ENCODE assay signal across 9 mouse cellular contexts in the genomic region with DNA sequence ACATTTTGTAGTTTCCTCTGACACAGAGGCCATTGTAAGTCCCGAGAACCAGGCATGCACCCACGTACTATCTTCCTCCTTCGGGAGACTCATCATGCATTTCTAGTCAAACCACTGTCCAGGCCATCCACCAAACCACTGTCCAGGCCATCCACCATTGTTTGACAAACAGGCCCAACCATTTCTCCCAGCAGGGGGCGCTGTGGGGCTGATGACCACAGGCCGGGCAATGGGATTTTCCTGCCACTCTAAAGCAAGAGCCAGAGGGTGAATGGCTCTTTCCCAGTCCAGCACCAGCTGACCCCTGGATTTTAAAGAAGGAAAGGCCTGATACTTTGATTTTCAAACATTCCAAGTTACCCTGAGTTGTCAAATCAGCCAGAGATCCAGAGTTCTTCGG. TPM values are rescaled to one million over a fixed set of nuclear protein-coding genes. Genes with fewer than 3 reads are reported as not detected.
DNase-seq lines count a peak whose midpoint lies in the region; ATAC-seq and TF ChIP-seq lines count a peak whose summit lies in the region.
"Had no signal": no experiment of that assay in that cellular context is flagged by ENCODE, and none has a peak within 500 bp of the region (broad histone marks: within the 10 kb centered on the region; RNA-seq: fewer than 3 reads in every experiment).

No protein-coding gene starts in this region.

- no peak for TF ChIP-seq EP300 in ES-Bruce4 (IDR thresholded peaks at IDR 0.05; ENCODE audit: insufficient read depth, low read depth, low read length)

- no peaks in the 10 kb centered on the region for H3K4me1 ChIP-seq in hindbrain, embryonic 10.5 days (replicated peaks)
- H3K4me1 ChIP-seq in hindbrain, embryonic 12.5 days = peaks cover 5% of the 10 kb centered on the region
- no peaks in the 10 kb centered on the region for H3K4me1 ChIP-seq in ES-Bruce4 (ENCODE audit: control insufficient read depth, insufficient read depth, low read length)
- peaks cover 24% of the 10 kb centered on the region for H3K4me1 ChIP-seq in limb, embryonic 13.5 days
- H3K4me1 ChIP-seq: stomach, embryonic 15.5 days had no signal

- H3K4me2 ChIP-seq in hindbrain, embryonic 12.5 days (replicated peaks) = no peak overlapping the region
- H3K4me2 ChIP-seq in limb, embryonic 13.5 days (replicated peaks) = no peak overlapping the region
- H3K4me2 ChIP-seq: stomach, embryonic 15.5 days had no signal

- no peak overlapping the region for H3K27ac ChIP-seq in hindbrain, embryonic 10.5 days
- H3K27ac ChIP-seq in hindbrain, embryonic 12.5 days = no peak overlapping the region
- no peak overlapping the region for H3K27ac ChIP-seq in ES-Bruce4 (ENCODE audit: insufficient read depth, low read length)
- H3K27ac ChIP-seq in limb, embryonic 13.5 days = peak overlapping the region; percentile 39; the same call in 1 of the 2 replicates
- H3K27ac ChIP-seq: stomach, embryonic 15.5 days had no signal

- H3K9ac ChIP-seq in hindbrain, embryonic 12.5 days = no peak overlapping the region
- H3K9ac ChIP-seq in ES-Bruce4 (ENCODE audit: low read depth, poor library complexity, severe bottlenecking) = no peak overlapping the region
- H3K9ac ChIP-seq in limb, embryonic 13.5 days = no peak overlapping the region
- H3K9ac ChIP-seq: stomach, embryonic 15.5 days had no signal

- WGBS in hindbrain, embryonic 10.5 days = 71% methylated on average over 6 of the region's 6 CpGs
- WGBS in hindbrain, embryonic 12.5 days = 74% methylated on average over 6 of the region's 6 CpGs
- WGBS in limb, embryonic 13.5 days = 70% methylated on average over 6 of the region's 6 CpGs

- no peaks in the 10 kb centered on the region for H3K36me3 ChIP-seq in hindbrain, embryonic 10.5 days
- H3K36me3 ChIP-seq in hindbrain, embryonic 12.5 days = no peaks in the 10 kb centered on the region
- H3K36me3 ChIP-seq in ES-Bruce4 (ENCODE audit: control insufficient read depth, insufficient read depth, low read length, poor library complexity, severe bottlenecking) = no peaks in the 10 kb centered on the region
- H3K36me3 ChIP-seq in limb, embryonic 13.5 days = no peaks in the 10 kb centered on the region
- H3K36me3 ChIP-seq: stomach, embryonic 15.5 days had no signal

- no peak for ATAC-seq in hindbrain, embryonic 12.5 days (ENCODE audit: low FRiP score)
- ATAC-seq in cerebellum, adult (ENCODE audit: insufficient number of reproducible peaks, low FRiP score, low TSS enrichment) = 0 out of 2 replicates have a peak, but pooled peaks have one; percentile 3
- ATAC-seq in limb, embryonic 13.5 days (ENCODE audit: low FRiP score, low read depth) = no peak

- no peak overlapping the region for H3K4me3 ChIP-seq in hindbrain, embryonic 10.5 days
- no peak overlapping the region for H3K4me3 ChIP-seq in hindbrain, embryonic 12.5 days
- H3K4me3 ChIP-seq in ES-Bruce4 (ENCODE audit: low read depth, low read length) = no peak overlapping the region
- H3K4me3 ChIP-seq in limb, embryonic 13.5 days = no peak overlapping the region
- H3K4me3 ChIP-seq: stomach, embryonic 15.5 days had no signal

- no peaks in the 10 kb centered on the region for H3K9me3 ChIP-seq in hindbrain, embryonic 10.5 days
- H3K9me3 ChIP-seq in hindbrain, embryonic 12.5 days (replicated peaks) = no peaks in the 10 kb centered on the region
- no peaks in the 10 kb centered on the region for H3K9me3 ChIP-seq in ES-Bruce4 (replicated peaks; ENCODE audit: control insufficient read depth, insufficient read depth, low read length, poor library complexity, severe bottlenecking)
- no peaks in the 10 kb centered on the region for H3K9me3 ChIP-seq in limb, embryonic 13.5 days
- H3K9me3 ChIP-seq: stomach, embryonic 15.5 days had no signal

- peak; percentile 55 for TF ChIP-seq CTCF in ES-Bruce4 (IDR thresholded peaks at IDR 0.05; ENCODE audit: low read depth, low read length)

- intact Hi-C loops in gastrocnemius, postnatal 36 days (cut with DNase I) = no loop called here

- H3K27me3 ChIP-seq in hindbrain, embryonic 10.5 days (ENCODE audit: insufficient read depth, poor library complexity, severe bottlenecking) = no peaks in the 10 kb centered on the region
- H3K27me3 ChIP-seq in hindbrain, embryonic 12.5 days = no peaks in the 10 kb centered on the region
- no peaks in the 10 kb centered on the region for H3K27me3 ChIP-seq in ES-Bruce4 (ENCODE audit: control insufficient read depth, insufficient read depth, low read length, poor library complexity, severe bottlenecking)
- peaks cover 31% of the 10 kb centered on the region for H3K27me3 ChIP-seq in limb, embryonic 13.5 days
- H3K27me3 ChIP-seq: stomach, embryonic 15.5 days had no signal

- DNase-seq in hindbrain, embryonic 10.5 days (ENCODE audit: low spot score) = peak; percentile 74
- peak; percentile 27 to 37 for DNase-seq in gastrocnemius, postnatal 36 days
- DNase-seq in ovary, postnatal 36 days (ENCODE audit: low spot score) = peak; percentile 52
- peak; percentile 33 for DNase-seq in urinary bladder, adult 2 months (ENCODE audit: low spot score)

- no peak for TF ChIP-seq POLR2A in ES-Bruce4 (IDR thresholded peaks at IDR 0.05; ENCODE audit: insufficient read depth, low read length)

RNA-seq across cellular contexts. Expression of a gene that starts 16.8 kb away (rescaled TPM):
- 5.9 and 10.9 TPM in 2 replicates for polyA plus RNA-seq in hindbrain, embryonic 10.5 days (2016; fragmentation: Nextera tagmentation; extraction: Ambion mirVana)
- polyA plus RNA-seq in hindbrain, embryonic 12.5 days (2016; fragmentation: Nextera tagmentation; extraction: Ambion mirVana) = 15.3 and 17.4 TPM in 2 replicates
- polyA plus RNA-seq in ES-Bruce4 (2011; ENCODE audit: insufficient read depth, insufficient read length, low read depth, missing spikeins) = 0.09 and 1.3 TPM in 2 replicates
- total RNA-seq in gastrocnemius, postnatal 36 days (2021) = under 1 TPM; 0.20 to 0.69 TPM
- polyA plus RNA-seq in limb, embryonic 13.5 days (2015; fragmentation: Nextera tagmentation; extraction: Ambion mirVana) = 1.0 TPM in 2 replicates
- polyA plus RNA-seq in urinary bladder, adult 2 months (2012; rRNA removed) = 0.13 and 0.17 TPM in 2 replicates
